Mouse (Mus musculus) ovary, adult 18-20 months (tissue): ENCODE results near the gene Wnt1.
"Not testable (repeated sequence)": the region's sequence is repeated elsewhere in the genome, so short reads cannot be mapped to it uniquely, and the experiment has no call there.

Experiments used
- DNase-seq: peaks from one replicate; pipeline ENCODE4 v3.0.0; 2022; ENCODE audit warnings: low spot score, mixed read lengths

Gene Wnt1

DNA sequence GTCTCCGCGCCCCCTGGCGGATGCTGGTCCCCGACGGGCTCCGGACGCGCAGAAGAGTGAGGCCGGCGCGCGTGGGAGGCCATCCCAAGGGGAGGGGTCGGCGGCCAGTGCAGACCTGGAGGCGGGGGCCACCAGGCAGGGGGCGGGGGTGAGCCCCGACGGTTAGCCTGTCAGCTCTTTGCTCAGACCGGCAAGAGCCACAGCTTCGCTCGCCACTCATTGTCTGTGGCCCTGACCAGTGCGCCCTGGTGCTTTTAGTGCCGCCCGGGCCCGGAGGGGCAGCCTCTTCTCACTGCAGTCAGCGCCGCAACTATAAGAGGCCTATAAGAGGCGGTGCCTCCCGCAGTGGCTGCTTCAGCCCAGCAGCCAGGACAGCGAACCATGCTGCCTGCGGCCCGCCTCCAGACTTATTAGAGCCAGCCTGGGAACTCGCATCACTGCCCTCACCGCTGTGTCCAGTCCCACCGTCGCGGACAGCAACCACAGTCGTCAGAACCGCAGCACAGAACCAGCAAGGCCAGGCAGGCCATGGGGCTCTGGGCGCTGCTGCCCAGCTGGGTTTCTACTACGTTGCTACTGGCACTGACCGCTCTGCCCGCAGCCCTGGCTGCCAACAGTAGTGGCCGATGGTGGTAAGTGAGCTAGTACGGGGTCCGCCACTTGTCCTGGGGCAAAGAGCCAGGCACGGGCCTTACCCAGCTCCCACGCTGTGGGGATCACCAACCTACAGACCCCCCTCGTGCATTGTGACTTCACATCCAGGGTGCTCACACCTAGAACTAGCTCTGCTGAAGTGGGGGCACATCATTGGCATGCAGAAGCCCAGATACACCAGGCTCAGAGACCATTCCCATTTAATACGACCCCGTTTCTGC lies at the start of gene Wnt1:
Gene Wnt1, plus strand, starts transcription at position 197 of the 875 bp plus-strand sequence.
- no peak for DNase-seq

- DNase-seq, result no peak
Measured at GRCm38 (mm10) chr15:98740219-98740618, 49.4 kb upstream of the Wnt1 start.

- DNase-seq, result no peak
Measured at GRCm38 (mm10) chr15:98742766-98743428, 46.8 kb upstream of the Wnt1 start.

DNA sequence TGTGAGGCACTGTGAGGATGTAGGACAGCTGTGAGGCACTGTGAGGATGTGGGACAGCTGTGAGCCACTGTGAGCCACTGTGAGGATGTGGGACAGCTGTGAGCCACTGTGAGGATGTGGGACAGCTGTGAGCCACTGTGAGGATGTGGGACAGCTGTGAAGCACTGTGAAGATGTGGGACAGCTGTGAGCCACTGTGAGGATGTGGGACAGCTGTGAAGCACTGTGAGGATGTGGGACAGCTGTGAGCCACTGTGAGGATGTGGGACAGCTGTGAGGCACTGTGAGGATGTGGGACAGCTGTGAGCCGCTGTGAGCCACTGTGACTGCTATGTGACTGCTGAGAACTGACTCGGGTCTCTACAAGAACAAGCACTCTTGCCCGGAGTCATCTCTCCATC lies 45.8 kb upstream of the Wnt1 start:
- DNase-seq, result not testable (repeated sequence)

GRCm38 (mm10) chr15:98746344-98746965 lies 43.2 kb upstream of the Wnt1 start:
- DNase-seq, result no peak

- DNase-seq, result no peak
Measured at GRCm38 (mm10) chr15:98747296-98747695, 42.4 kb upstream of the Wnt1 start.

- no peak for DNase-seq
Measured at GRCm38 (mm10) chr15:98749093-98749492, 40.6 kb upstream of the Wnt1 start.

DNA sequence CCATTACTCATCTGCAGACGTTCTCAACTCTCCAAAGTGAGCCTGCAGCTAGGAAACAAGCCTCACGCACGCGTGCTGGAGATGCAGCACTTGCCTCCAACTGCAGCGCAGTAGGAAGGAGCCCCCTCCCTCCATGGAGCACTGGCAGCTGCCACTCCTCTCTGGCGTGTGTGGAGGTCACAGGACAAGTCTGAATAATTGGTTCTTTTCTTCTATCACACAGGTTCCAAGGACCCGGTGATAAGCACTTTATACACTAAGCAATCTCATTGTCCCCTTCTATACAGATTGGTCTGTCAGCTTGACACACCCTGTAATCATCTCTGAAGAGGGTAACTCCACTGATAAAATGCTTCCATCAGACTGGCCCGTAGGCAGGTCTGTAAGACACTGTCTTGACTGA lies 36.6 kb upstream of the Wnt1 start:
- no peak for DNase-seq

GRCm38 (mm10) chr15:98754125-98754524 lies 35.5 kb upstream of the Wnt1 start:
- DNase-seq, result no peak

DNA sequence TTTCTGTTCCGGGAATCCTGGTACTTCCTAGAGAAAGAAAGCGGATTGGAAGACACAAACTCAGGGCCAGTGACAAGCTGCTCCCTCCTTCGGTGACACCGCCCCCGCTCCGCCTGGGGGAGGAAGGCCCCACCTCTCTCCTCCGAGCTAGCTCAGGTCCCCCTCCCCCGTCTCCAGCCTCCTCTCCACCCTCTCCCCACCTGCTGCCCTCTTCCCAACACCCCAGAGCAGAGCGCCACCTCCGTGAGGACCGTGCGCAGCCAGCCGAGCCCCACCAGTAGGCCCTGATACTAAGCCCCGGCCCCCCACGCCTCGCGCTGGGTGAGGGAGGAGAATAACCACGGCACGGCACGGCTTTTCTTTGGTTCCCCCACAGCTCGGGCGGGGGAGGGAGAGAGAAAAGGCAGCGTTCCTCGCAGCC lies 27.4 kb upstream of the Wnt1 start:
- DNase-seq, result peak; percentile 82

GRCm38 (mm10) chr15:98762670-98763529 lies 26.8 kb upstream of the Wnt1 start, which contains the start of gene Arf3:
TSS of gene Arf3 (minus strand) at chr15:98763214.
- DNase-seq, result peak; percentile 93

DNA sequence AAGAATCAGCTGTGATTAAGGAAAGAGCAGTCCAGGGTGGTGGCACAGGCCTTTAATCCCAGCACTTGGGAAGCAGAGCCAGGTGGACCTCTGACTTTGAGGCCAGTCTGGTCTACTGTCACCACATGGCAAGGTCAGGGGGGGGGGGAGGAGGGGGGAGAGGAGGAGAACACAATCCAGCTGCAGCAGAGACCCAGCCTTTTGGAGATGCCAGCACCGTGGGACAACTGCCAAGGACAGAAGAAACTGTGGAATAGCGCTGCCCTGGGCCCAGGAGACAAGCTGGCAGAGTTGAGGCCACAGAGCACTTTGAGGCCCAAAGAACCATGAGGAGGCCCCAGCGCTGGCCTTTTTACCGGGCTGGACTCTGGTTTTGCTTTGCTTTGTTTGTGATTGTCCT lies 23.7 kb upstream of the Wnt1 start:
- peak; percentile 47 for DNase-seq

- peak; percentile 34 for DNase-seq
Measured at GRCm38 (mm10) chr15:98768259-98768658, 21.4 kb upstream of the Wnt1 start.

DNA sequence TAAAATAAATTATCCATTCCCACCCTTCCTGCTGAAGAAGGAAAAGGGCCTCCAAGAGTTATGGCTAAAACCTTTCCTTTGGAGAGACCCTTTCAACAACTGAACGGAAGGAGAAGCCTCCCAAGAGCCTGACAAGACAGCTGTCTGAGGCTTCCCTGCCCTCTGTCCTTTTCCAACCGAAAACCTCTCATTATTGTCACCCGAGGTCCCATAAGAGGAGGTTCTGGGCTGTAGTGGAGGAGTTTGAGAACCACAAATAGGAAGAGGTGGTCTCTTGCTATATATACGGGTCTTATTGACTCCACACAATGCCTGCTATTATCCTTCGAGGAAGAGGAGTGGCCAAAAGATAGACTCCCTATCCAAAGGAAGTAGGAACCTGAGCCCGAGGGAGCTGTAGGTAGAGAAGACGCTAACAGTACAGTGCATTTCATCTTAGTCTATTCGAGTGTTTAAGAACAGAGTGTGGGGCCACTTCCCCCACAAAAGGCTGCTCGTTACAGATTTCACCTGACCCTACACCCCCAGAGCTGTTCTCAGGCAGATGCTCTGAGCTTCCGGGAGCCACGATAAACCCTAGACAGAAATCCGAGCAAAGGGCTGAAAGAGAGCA lies 17.7 kb upstream of the Wnt1 start:
- no peak for DNase-seq

DNA sequence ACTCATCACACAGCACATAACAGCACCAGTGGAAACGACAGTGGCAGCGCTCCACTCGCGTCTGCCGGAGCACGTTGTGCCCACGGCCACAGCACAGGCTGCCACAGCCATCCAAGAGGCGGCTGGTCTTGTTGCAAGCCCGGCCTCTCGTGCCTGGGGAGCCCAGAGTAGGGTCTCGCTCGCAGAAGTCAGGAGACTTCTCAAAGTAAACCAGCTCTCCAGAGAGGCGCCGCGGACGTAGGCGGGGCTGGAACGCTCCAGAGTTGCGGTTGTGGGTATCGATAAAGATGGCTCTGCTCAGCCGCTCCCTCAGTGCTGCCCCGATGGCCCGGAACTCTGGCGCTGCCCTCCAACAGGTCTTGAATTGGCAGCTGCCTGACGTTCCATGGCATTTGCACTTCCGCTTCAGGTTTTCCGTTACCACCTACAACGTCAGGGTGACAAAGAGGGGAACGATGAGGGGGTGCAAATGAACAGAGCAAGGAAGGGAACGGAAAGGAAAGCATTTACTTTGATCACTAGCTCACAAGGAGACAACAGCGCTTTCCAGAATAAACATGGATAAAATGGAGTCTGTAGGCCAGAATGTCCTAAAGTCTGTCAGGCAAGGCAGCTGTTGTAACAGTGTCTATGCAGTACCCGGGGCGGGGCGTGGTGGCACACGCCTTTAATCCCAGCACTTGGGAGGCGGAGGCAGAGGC lies 17.0 kb upstream of the Wnt1 start:
- no peak for DNase-seq

DNA sequence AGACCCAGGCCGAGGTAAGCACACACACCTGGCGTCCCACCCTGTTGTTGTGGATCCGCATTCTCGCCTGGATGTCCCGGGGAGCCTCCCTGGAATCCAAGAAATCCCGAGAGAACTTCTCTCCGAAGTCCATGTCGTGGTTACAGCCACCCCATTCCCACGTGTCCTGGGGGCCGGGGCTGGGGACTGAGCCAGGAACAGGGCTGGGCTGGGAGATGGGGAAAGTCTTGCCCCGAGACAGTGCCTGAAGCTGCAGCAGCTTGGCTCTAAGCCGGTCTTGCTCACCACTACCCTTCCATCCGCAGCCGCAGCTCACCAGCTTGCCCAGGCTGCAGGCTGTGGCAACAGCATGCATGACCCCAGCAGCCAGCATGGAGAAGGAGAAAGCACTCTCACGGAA lies 15.6 kb upstream of the Wnt1 start:
- no peak for DNase-seq

- no peak for DNase-seq
Measured at GRCm38 (mm10) chr15:98775533-98775932, 14.1 kb upstream of the Wnt1 start.

DNA sequence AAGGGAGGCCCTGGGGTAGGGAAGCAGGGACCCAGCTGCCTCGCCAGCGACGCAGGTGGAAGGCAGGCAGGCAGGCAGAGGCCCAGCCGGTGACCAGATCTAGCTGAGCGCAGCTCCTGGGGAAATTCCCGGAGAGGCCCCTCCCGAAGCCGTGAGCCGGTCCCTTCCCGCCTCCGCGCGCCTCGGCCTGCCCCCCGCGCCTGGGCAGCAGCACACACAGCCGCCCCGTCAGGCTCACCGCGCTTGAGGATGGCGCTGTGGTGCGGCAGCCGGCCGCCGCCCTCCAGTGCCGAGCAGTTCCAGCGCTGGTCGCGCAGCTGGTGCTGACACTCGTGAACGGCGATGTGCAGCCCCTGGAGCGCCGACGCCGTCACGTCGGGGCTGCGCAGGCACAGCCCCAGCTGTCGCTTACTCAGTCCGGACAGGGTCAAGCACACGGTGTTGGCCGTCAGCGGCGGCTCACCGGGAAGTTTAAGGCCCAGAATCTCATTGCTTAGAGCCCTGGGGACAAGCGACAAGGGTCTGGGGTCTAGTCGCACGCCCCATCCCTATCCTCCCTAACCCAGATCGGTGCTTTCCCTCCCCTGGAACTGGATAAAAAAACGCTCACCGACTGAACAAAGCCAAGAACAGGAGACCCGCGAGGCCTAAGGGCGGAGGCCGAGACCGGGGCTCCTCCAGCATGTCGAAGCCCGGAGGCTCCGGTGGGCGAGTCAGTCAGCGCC lies 13.2 kb upstream of the Wnt1 start:
- DNase-seq, result no peak

DNA sequence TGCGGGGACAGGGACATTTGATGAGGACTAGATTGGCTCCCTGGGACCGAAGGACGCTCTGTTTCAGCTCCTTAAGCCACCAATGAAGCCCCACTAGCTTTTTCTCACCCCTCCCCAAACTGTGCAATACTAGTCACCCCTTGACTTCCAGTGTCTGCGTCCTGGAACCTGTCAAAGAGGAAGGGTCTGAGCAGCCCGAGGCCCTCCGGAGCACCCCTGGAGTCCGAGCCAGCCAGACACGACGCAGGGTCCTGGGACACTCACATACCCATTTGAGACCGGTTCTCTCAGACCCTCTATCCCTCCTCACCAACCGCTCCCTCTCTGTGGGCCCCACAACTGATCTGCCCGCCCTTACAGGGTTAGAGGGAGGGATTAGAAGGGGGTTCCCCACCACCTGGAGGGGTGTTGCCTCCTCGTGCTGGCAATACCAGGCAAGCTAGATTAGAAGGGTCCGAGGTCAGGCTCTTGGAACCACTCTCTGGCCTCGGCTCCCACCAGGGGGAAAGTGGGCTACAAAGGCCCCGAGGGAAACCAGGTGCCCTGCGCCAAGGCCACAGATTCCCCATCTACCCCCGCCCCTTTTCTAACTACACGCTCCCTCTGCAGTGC lies 12.5 kb upstream of the Wnt1 start:
- no peak for DNase-seq

DNA sequence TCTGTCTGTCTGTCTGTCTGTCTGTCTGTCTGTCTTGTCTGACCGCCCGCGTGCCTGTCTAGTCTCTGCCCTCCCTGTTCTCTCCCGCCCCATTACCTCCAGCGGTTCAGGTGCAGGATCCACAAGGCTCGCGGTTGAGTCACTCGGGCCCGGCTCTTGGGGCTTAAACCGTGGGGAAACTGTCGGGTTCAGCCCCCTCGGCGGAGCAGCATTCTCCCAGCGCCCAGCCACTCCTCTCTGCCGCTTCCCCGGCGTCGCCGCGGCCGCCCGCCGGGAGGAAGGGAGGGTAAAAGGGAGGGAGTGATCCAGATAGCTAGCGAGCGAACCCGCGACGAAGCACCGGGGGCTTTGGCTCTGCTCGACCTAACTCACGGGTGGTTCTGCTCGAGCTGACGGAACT lies 11.9 kb upstream of the Wnt1 start, which contains the start of gene Wnt10b:
Gene Wnt10b, minus strand, starts transcription at position 389 of the 400 bp plus-strand sequence.
- no peak for DNase-seq
